Comparison of ENCODE assay signal across 23 mouse cellular contexts in the genomic region with DNA sequence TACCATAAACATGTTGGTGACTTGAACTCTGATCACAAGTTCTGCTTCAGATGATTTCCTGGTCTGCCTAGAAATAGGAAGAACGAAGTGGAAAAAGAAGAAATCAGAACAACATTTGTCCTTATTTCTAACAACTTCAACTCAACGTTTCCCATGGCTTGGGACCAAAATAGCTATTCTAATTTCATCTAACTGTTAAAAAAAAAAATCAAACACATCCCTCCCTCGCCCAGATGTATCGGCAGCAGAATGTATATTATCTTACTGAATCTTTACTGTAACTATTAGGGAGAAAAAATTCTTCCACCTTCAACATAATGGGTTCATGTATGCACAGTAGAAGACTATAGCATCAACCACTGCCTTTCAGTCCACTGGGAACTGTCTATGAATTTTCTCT.
DNase-seq lines count a peak whose midpoint lies in the region; ATAC-seq and TF ChIP-seq lines count a peak whose summit lies in the region.
"Had no signal": no experiment of that assay in that cellular context is flagged by ENCODE, and none has a peak within 500 bp of the region (broad histone marks: within the 10 kb centered on the region; RNA-seq: fewer than 3 reads in every experiment).

No protein-coding gene starts in this region.

- intact Hi-C loops in left cerebral cortex, adult 2 months (cut with DNase I) = no loop called here
- intact Hi-C loops in left cerebral cortex, postnatal 4 days (cut with DNase I) = no loop called here

- WGBS in midbrain, embryonic 14.5 days = 89% methylated on average over 4 of the region's 4 CpGs

- no peak overlapping the region for H3K9ac ChIP-seq in midbrain, embryonic 14.5 days (replicated peaks; ENCODE audit: low read length)

- H3K4me3 ChIP-seq in left cerebral cortex, adult 2 months = no peak overlapping the region
- H3K4me3 ChIP-seq in midbrain, embryonic 14.5 days (replicated peaks; ENCODE audit: low read depth, low read length) = no peak overlapping the region

- H3K4me2 ChIP-seq in midbrain, embryonic 14.5 days (ENCODE audit: low read length) = no peak overlapping the region

- no peaks in the 10 kb centered on the region for H3K9me3 ChIP-seq in midbrain, embryonic 14.5 days (ENCODE audit: control insufficient read depth, low read length)
- H3K9me3 ChIP-seq: G1E had no signal

- H3K27me3 ChIP-seq in midbrain, embryonic 14.5 days (ENCODE audit: control insufficient read depth, insufficient read depth, low read length) = no peaks in the 10 kb centered on the region
- H3K27me3 ChIP-seq: CH12.LX had no signal

- H3K27ac ChIP-seq in left cerebral cortex, adult 2 months = peak overlapping the region; percentile 13; the same call in 1 of the 2 replicates
- H3K27ac ChIP-seq in midbrain, embryonic 14.5 days (replicated peaks; ENCODE audit: low read depth, low read length) = no peak overlapping the region

- peak; percentile 57; the same call in 1 of the 2 replicates for ATAC-seq in frontal cortex, adult (ENCODE audit: low TSS enrichment)
- no peak for ATAC-seq in midbrain, embryonic 14.5 days (ENCODE audit: low FRiP score, low TSS enrichment)
- ATAC-seq: activated CD4-positive, CD25-positive, alpha-beta regulatory T cell, adult 4 months; CD4-positive, CD25-positive, alpha-beta regulatory T cell, adult 4 months; Patski had no signal

- no peaks in the 10 kb centered on the region for H3K4me1 ChIP-seq in midbrain, embryonic 14.5 days (ENCODE audit: control insufficient read depth, insufficient read depth, low read length)

- H3K36me3 ChIP-seq in midbrain, embryonic 14.5 days (ENCODE audit: control insufficient read depth, insufficient read depth, low read length) = no peaks in the 10 kb centered on the region
- H3K36me3 ChIP-seq: G1E had no signal

- no peak for TF ChIP-seq CTCF in left cerebral cortex, adult 2 months (IDR thresholded peaks at IDR 0.05)

- DNase-seq in frontal cortex, postnatal 25 days (ENCODE audit: low spot score in 2 of 2) = no peak
- no peak for DNase-seq in left cerebral cortex, adult 2 months (ENCODE audit: extremely low spot score in 1 of 2, low spot score in 2 of 2)
- no peak for DNase-seq in left cerebral cortex, postnatal 4 days
- peak; percentile 57 for DNase-seq in brain, adult 2 months (ENCODE audit: low read depth, low spot score)
- peak; percentile 45 for DNase-seq in telencephalon, adult 2 months (ENCODE audit: low read depth, low spot score)
- DNase-seq in testis, postnatal 14 days (ENCODE audit: low spot score) = no peak
- DNase-seq in midbrain, embryonic 14.5 days = no peak
- DNase-seq: adrenal gland, adult 2 months; adrenal gland, adult 8-10 months; adrenal gland, postnatal 10 days; adrenal gland, postnatal 14 days; adrenal gland, postnatal 25 days; adrenal gland, postnatal 36 days; B cell, adult 2 months; cerebellum, adult 11 months; cerebellum, adult 11-12 months; cerebellum, adult 18-20 months had no signal

Comparison
In these comparisons a context has a peak if more than half of its experiments do, and no peak if none do; other contexts are left out.
1. DNase-seq: peak in brain, adult 2 months (single experiment) and telencephalon, adult 2 months (single experiment); none in frontal cortex, postnatal 25 days (0 of 2), left cerebral cortex, adult 2 months (0 of 2), left cerebral cortex, postnatal 4 days (single experiment), testis, postnatal 14 days (single experiment) and midbrain, embryonic 14.5 days (single experiment).